In the genomic region with DNA sequence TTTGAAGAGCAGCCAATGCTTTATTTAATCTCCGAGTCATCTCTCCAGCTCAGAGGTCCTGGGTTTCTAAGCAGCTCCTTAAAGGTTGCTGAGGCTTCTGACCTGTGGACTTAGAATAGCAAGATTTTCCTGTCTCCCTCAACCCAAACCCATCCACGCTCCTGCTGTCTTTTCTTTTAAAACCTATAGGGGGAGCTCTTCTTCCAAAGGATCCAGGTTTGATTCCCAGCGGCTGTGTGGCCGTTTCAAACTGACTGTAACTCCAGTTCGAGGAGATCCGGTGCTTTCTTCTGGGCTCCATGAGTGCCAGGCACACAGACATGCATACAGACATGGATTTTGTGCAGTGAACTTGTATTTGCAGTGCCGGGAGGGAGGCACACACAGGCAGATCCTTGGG, we compare ENCODE assay signal across 14 mouse cellular contexts. TPM values are rescaled to one million over a fixed set of nuclear protein-coding genes. Genes with fewer than 3 reads are reported as not detected.
DNase-seq lines count a peak whose midpoint lies in the region; ATAC-seq and TF ChIP-seq lines count a peak whose summit lies in the region.
"Had no signal": no experiment of that assay in that cellular context is flagged by ENCODE, and none has a peak within 500 bp of the region (broad histone marks: within the 10 kb centered on the region; RNA-seq: fewer than 3 reads in every experiment).

No protein-coding gene starts in this region.

- no peak for ATAC-seq in forebrain, embryonic 14.5 days

- H3K27me3 ChIP-seq in forebrain, embryonic 14.5 days (replicated peaks; ENCODE audit: control insufficient read depth, insufficient read depth, low read length) = no peaks in the 10 kb centered on the region
- peaks cover 61% of the 10 kb centered on the region for H3K27me3 ChIP-seq in forebrain, embryonic 10.5 days (ENCODE audit: poor library complexity, severe bottlenecking)
- H3K27me3 ChIP-seq: midbrain, embryonic 12.5 days; neural tube, embryonic 15.5 days had no signal

- H3K36me3 ChIP-seq in forebrain, embryonic 14.5 days (ENCODE audit: control insufficient read depth, insufficient read depth, low read length) = peaks cover 52% of the 10 kb centered on the region
- peaks cover 73% of the 10 kb centered on the region for H3K36me3 ChIP-seq in forebrain, embryonic 10.5 days (replicated peaks)

- H3K4me2 ChIP-seq in forebrain, embryonic 14.5 days (ENCODE audit: low read length) = no peak overlapping the region
- H3K4me2 ChIP-seq: midbrain, embryonic 12.5 days; neural tube, embryonic 15.5 days had no signal

- no peaks in the 10 kb centered on the region for H3K9me3 ChIP-seq in forebrain, embryonic 14.5 days (replicated peaks; ENCODE audit: control insufficient read depth, low read length)
- no peaks in the 10 kb centered on the region for H3K9me3 ChIP-seq in forebrain, embryonic 10.5 days
- H3K9me3 ChIP-seq: midbrain, embryonic 12.5 days; neural tube, embryonic 15.5 days had no signal

- H3K4me1 ChIP-seq in forebrain, embryonic 14.5 days (ENCODE audit: control insufficient read depth, insufficient read depth, low read length) = no peaks in the 10 kb centered on the region
- peaks cover 10% of the 10 kb centered on the region for H3K4me1 ChIP-seq in forebrain, embryonic 10.5 days
- H3K4me1 ChIP-seq: midbrain, embryonic 12.5 days had no signal

- peak; percentile 66 for TF ChIP-seq CTCF in layer of hippocampus, adult 2 months (conservative IDR thresholded peaks at IDR 0.05)

- 65% methylated on average over 7 of the region's 7 CpGs for WGBS in forebrain, embryonic 14.5 days
- 67% methylated on average over 7 of the region's 7 CpGs for WGBS in forebrain, embryonic 10.5 days

- peak; percentile 33 for DNase-seq in forebrain, embryonic 14.5 days (ENCODE audit: low spot score)
- DNase-seq in forebrain, embryonic 10.5 days (ENCODE audit: extremely low spot score, low spot score) = no peak
- DNase-seq in layer of hippocampus, adult 2 months (ENCODE audit: low spot score in 2 of 2) = no peak
- DNase-seq in layer of hippocampus, adult 11-12 months (ENCODE audit: low spot score) = no peak
- DNase-seq in CD4-positive helper T cell, adult 2 months (ENCODE audit: low read depth, low spot score) = peak; percentile 21
- DNase-seq in embryo, embryonic 11 days = peak; percentile 42
- no peak for DNase-seq in cerebellum, postnatal 4 days (ENCODE audit: low spot score in 2 of 2)
- DNase-seq in kidney, adult 8-10 months = no peak
- DNase-seq: cerebellum, postnatal 14 days; gastrocnemius, postnatal 36 days; heart, postnatal 14 days; right cerebral cortex, postnatal 4 days had no signal

- no peak overlapping the region for H3K9ac ChIP-seq in forebrain, embryonic 14.5 days (ENCODE audit: low read length)
- H3K9ac ChIP-seq: midbrain, embryonic 12.5 days; neural tube, embryonic 15.5 days had no signal

- H3K4me3 ChIP-seq in forebrain, embryonic 14.5 days (ENCODE audit: low read depth, low read length) = no peak overlapping the region
- no peak overlapping the region for H3K4me3 ChIP-seq in forebrain, embryonic 10.5 days
- H3K4me3 ChIP-seq in layer of hippocampus, adult 2 months = no peak overlapping the region
- H3K4me3 ChIP-seq: midbrain, embryonic 12.5 days; neural tube, embryonic 15.5 days had no signal

- no peak overlapping the region for H3K27ac ChIP-seq in forebrain, embryonic 14.5 days (ENCODE audit: low read depth, low read length)
- H3K27ac ChIP-seq in forebrain, embryonic 10.5 days = no peak overlapping the region
- H3K27ac ChIP-seq in layer of hippocampus, adult 2 months = no peak overlapping the region
- H3K27ac ChIP-seq: midbrain, embryonic 12.5 days; neural tube, embryonic 15.5 days had no signal

RNA-seq across cellular contexts. Expression of gene Mrps10, which starts 40.7 kb away (rescaled TPM):
- polyA plus RNA-seq in forebrain, embryonic 14.5 days (2014; fragmentation: Nextera tagmentation; extraction: Ambion mirVana) = 73.8 and 94.0 TPM in 2 replicates
- 77.3 and 81.9 TPM in 2 replicates for polyA plus RNA-seq in forebrain, embryonic 10.5 days (2016; fragmentation: Nextera tagmentation; extraction: Ambion mirVana)
- 10 to 100 TPM; 28.3 to 30.1 TPM for total RNA-seq in layer of hippocampus, adult 2 months (2021)

RNA-seq across cellular contexts. Expression of gene Guca1b, which starts 57.2 kb away (rescaled TPM):
- 0.37 TPM in 1 of 2 replicates, not detected in the other for polyA plus RNA-seq in forebrain, embryonic 14.5 days (2014; fragmentation: Nextera tagmentation; extraction: Ambion mirVana)
- 1.3 and 1.5 TPM in 2 replicates for polyA plus RNA-seq in forebrain, embryonic 10.5 days (2016; fragmentation: Nextera tagmentation; extraction: Ambion mirVana)
- total RNA-seq in layer of hippocampus, adult 2 months (2021) = 1 to 10 TPM; 1.7 to 2.2 TPM

Comparison
In these comparisons a context has a peak if more than half of its experiments do, and no peak if none do; other contexts are left out.
1. DNase-seq: peak in forebrain, embryonic 14.5 days (single experiment), CD4-positive helper T cell, adult 2 months (single experiment) and embryo, embryonic 11 days (single experiment); none in forebrain, embryonic 10.5 days (single experiment), layer of hippocampus, adult 2 months (0 of 2), layer of hippocampus, adult 11-12 months (single experiment), cerebellum, postnatal 4 days (0 of 2) and kidney, adult 8-10 months (0 of 2).